Mouse (Mus musculus): ENCODE data around the gene Ankrd27.

Ankrd27 gene

GRCm38 (mm10) chr7:35584068-35584785 lies 1.8 kb upstream of the Ankrd27 start:
- DNase-seq (ENCODE audit: low spot score), result no peak

DNA sequence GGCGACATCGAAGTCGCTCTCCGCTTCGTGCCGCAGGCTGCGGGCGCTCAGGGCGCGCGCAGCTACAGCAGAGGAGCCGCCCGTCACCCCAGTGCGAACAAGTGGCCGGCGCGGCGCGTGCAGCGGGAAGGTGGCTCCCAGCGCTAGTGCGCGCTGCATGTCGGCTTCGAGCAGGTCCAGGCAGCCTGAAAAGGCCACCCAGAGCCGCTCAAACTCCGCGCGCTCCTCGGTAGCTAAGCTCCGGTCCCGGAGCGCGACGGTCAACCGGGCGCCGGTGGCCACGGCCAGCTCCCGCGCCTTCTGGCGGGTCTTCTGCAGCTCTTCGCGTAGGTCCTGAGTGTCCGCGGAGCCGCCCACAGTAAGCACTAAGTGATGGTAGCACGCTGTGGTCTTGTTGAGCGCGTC lies 1.3 kb upstream of the Ankrd27 start:
- peak; percentile 40 for DNase-seq (ENCODE audit: low spot score)

DNA sequence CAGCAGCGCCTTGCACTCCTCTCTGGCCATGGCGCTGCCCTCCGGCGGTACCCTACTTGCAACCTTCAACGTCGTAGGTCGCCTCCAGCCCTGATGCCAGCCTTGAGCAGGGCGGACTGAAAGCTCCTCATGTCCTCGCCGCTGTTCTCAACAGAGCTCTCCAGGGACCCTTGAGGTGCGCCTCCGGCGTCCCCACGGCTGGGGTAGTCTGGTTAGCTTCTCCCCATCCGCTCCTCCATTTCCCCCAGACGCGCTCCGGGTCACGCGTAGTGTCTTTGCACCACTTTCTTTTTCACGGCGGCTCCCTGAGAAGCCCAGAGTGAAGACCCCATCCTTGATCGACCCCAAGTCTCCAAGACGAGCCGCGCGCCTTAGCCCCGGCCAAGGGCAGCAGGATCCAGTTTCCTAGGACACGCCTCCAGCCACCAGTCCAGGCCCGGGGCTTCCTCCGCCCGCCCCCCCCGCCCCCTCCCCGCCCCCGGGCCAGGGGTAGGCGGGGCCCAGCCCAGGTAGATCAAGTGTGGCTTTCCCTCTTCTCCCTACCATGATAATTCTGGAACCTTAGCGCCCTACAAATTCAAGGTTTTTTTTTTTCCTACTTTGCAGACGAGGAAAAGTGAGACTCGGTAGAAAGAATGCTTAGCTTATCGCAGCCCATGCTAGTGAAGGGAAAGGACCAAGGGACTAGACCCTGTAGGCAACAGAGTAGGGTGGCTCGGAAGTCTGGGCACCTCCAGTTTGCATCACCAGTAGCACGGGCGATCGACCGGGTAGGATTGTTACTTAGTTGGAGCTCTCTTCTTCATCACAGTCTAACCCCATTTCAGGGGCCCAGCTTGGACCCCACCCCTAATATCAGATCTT lies 621 bp upstream of the Ankrd27 start, which contains the start of gene Rgs9bp:
Gene Rgs9bp, minus strand, starts transcription at position 392 of the 864 bp plus-strand sequence.
- DNase-seq (ENCODE audit: low spot score), result peak; percentile 39

GRCm38 (mm10) chr7:35586906-35587445 lies 932 bp downstream of the Ankrd27 start:
- no peak for DNase-seq (ENCODE audit: low spot score)

GRCm38 (mm10) chr7:35587728-35588127 lies 1.7 kb downstream of the Ankrd27 start:
- DNase-seq (ENCODE audit: low spot score), result no peak

DNA sequence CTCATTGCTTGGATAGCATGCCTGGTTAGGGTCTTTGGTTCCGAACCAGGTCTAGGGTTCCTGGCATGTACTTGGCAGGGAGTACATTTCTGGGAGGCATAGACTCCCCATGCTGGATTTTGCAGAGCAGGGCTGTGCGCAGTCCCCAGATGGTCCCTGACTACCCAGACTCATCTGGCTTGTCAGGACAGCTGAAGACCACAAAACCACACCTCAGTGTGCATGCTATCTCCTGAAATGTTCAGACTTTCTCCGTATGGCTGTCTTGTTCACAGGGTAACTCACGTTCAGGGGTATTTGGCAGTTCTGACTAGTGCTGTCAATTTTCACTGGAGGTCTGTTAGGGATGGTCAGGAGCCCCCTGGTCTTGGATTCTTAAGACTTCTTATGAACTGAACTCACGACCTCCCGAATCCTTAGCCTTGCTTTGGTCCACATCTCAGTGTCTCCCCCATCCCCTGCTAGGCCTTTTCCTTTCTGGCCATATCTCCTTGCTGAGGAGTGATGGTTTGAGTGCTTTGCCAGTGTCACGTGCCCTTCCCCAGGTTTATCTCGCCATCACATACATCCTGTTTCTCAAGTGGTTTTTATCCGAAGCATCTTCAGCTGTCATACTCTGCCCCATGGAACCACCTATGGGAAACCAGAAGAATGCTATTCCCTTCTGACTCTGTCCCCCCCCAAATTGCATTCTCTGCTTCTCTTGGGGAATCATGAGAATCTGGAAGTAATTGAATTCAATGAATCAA lies 2.8 kb downstream of the Ankrd27 start:
- DNase-seq (ENCODE audit: low spot score), result no peak

- DNase-seq (ENCODE audit: low spot score), result no peak
Observed at GRCm38 (mm10) chr7:35589485-35589884, 3.4 kb downstream of the Ankrd27 start.

DNA sequence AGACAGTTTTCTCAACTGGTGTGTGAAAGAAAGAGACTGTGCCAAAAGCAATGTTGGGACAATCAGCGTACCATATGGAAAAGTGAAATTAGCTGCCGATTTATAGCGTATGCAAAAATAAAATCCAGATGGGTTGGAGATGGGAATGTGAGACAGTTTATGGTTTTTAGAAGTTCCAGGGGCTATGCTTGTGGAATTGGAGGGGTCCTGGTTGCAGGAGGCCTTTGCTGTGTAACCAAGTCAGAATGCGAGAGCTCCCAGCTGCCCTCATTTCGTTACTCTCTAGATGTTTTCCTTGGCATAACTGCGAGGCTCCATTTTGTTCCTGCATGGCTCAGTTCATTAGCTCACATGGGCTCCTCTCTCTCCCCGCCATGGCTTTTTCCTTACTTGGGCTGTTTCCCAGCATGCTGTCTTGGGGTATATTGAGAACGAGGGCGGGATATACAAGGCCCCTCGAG lies 4.7 kb downstream of the Ankrd27 start:
- DNase-seq (ENCODE audit: low spot score), result no peak

- DNase-seq (ENCODE audit: low spot score), result no peak
Observed at GRCm38 (mm10) chr7:35594311-35594710, 8.3 kb downstream of the Ankrd27 start.

DNA sequence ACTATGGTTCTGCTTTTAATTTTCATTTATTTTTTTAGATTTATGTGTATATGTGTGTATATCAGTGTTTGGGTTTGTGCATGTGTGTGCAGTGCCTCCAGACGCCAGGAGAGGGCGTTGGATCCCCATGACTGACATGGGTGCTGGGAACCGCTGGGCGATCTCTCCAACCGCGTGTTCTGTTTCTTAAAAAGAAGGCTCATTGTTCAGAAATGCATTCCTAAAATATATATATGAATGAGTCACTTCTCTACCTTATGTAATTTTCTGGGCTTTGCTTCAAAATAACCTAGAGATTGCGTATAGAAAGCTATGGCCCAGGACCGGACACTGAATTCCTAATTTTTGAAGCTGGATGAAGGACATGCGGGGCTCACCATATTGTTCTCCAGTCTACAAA lies 13.4 kb downstream of the Ankrd27 start:
- DNase-seq (ENCODE audit: low spot score), result no peak

DNA sequence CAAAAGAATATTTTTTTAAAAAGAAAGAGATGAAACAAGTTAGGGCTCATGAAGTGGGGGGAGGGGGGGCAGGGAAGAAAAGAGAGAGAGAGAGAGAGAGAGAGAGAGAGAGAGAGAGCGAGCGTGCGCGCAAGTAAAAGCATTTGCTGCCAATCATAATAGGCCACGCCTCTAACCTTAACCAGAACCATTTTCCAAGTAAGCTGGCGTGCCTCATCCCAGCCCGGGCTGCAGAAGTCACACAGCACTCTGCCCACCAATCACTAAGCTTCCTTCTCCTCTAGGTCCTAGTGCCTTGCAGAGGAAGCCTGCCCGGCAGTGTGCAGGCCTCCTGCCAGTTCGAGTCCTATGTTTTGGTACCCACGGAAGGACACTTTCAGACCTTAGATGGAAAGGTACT lies 14.0 kb downstream of the Ankrd27 start:
- DNase-seq (ENCODE audit: low spot score), result no peak

DNA sequence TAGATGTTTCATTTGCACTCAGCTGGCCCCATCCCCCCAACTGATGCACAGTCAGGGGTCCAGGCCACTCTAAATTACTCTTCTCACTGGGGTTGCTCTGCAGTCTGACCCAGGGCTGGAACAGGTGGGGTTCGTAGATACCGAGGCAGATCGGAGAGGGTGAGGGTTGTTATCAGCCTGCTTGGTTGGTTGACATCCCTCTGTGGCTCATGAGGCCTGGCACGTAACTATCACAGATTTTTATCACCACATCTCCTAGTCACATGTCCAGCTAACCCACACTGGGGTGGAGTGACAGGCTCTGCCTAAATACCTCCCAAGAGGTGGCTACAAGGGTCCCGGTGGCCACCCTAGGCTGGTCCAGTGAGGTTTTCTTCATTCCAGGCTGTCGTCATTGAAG lies 15.1 kb downstream of the Ankrd27 start:
- no peak for DNase-seq (ENCODE audit: low spot score)

DNA sequence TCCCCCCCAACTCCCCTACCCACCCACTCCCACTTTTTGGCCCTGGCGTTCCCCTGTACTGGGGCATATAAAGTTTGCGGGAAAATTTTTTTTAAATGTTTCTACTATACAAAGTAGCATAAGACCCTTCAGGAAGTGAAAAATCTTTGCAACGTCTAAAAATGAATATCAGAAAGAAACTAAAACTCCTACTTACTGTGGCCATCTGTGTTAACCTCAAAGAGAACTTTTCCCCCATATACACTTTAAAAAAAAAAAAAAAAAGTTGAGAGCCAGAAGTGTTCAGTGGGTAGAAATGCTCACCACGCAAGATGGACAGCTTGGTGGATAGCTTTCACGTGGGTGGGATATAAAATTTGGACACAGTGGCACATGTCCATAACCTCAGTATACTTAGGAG lies 16.7 kb downstream of the Ankrd27 start:
- no peak for DNase-seq (ENCODE audit: low spot score)

GRCm38 (mm10) chr7:35606816-35607215 lies 20.8 kb downstream of the Ankrd27 start:
- no peak for DNase-seq (ENCODE audit: low spot score)

- no peak for DNase-seq (ENCODE audit: low spot score)
Observed at GRCm38 (mm10) chr7:35609245-35609644, 23.2 kb downstream of the Ankrd27 start.

DNA sequence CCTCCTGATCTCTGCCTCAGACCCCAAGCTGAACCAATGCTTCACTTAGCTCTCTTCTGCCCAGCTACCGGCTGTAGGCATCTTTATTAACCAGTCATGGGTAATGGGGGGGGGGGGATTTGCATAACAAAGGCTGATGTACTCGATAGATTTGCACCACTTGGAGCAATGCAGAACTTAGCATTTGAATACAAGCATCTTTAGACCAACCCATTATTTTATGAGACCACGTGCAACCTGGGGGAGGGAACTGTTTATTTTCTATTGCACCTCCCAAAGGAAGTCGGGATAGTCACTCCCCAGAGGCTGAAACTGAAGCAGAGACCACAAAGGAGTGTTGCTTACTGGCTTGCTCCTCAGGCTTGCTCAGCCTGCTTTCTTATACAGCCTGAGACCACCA lies 31.5 kb downstream of the Ankrd27 start:
- no peak for DNase-seq (ENCODE audit: low spot score)

GRCm38 (mm10) chr7:35622626-35623025 lies 36.6 kb downstream of the Ankrd27 start:
- no peak for DNase-seq (ENCODE audit: low spot score)

- no peak for DNase-seq (ENCODE audit: low spot score)
Observed at GRCm38 (mm10) chr7:35626038-35626437, 40.0 kb downstream of the Ankrd27 start.

- DNase-seq (ENCODE audit: low spot score), result no peak
Observed at GRCm38 (mm10) chr7:35627371-35627770, 41.3 kb downstream of the Ankrd27 start.

DNA sequence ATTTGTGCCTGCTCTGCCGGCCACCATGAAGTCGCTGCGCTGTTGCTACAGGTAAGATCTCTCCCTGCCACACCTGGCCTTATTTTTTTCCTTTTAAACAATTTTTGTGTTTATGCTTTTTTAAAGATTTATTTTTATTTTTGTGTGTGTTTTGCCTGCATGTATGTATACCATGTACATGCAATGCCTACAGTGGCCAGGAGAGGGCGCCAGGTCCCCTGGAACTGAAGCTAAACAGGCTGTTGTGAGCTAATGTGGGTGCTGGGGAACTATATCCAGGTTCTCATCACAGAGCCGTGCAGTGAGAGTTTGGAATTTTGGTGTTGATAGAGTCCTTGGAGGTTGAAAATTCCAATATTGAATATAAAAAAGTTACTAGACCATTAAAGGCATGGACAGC lies 42.5 kb downstream of the Ankrd27 start:
- peak; percentile 14 for DNase-seq (ENCODE audit: low spot score)

DNA sequence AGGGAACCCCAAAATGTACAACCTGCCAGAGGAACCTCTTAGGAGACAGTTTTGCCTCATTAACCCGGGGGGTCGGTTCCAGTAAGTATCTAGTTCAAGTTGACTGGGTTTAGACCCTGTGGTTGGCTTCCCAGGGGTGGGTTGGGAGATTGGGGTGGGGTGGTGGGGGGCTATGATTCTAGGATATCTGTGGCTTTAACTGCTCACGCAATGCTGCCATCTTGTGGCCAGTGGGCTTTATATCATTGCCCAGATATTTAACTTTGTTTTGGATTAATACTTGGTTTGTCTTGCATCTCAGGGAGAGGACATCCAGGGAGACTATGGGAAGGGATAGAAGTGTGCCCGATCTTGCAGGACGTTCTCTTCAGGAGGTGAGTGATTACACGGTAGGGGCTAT lies 50.2 kb downstream of the Ankrd27 start:
- peak; percentile 9 for DNase-seq (ENCODE audit: low spot score)

DNA sequence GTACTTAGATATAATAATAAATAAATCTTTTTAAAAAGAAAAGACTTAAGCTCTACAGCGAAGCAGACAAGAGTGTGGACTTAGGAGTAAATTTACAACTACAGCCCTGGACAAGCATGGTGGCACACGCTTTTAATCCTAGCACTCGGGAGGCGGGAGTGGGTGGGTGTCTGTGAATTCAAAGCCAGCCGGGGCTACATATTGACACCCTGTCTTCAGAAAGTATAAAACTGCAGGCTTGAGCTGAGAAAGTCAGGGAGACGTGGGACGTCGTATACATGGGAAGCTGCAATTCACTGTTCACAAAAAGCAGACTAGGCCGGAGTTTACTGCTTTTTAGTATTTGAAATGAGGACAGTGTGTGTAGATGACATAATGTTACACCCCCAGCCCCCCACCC lies 50.8 kb downstream of the Ankrd27 start:
- no peak for DNase-seq (ENCODE audit: low spot score)
